Mouse (Mus musculus): ENCODE measurements around the gene Xirp1.

DNA sequence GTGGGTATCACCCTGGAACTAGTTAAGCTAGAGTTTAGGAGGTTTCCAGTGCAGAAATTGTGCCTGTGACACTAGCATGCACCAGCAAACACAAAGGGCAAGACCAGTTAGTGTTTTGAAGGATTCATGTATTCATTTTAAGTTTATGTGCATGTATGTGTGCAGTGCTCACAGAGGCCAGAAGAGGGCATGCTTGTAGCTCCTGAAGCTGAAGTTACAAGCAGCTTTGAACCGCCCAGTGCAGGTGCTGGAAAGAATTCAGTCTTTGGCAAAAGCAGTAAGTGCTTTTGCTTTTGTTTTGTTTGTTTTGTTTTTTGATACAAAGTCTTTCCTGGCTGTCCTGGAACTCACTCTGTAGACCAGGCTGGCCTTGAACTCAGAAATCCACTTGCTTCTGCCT, 15.6 kb downstream of the Xirp1 start:
- TF ChIP-seq CTCF (IDR thresholded peaks at IDR 0.05; ENCODE audit: control insufficient read depth, insufficient read depth, insufficient read length) (no peak), MAX (IDR thresholded peaks at IDR 0.05) (no peak), USF1 (IDR thresholded peaks at IDR 0.05; ENCODE audit: low read depth) (no peak)
